ENCODE assay signal across 8 mouse cellular contexts in the genomic region with DNA sequence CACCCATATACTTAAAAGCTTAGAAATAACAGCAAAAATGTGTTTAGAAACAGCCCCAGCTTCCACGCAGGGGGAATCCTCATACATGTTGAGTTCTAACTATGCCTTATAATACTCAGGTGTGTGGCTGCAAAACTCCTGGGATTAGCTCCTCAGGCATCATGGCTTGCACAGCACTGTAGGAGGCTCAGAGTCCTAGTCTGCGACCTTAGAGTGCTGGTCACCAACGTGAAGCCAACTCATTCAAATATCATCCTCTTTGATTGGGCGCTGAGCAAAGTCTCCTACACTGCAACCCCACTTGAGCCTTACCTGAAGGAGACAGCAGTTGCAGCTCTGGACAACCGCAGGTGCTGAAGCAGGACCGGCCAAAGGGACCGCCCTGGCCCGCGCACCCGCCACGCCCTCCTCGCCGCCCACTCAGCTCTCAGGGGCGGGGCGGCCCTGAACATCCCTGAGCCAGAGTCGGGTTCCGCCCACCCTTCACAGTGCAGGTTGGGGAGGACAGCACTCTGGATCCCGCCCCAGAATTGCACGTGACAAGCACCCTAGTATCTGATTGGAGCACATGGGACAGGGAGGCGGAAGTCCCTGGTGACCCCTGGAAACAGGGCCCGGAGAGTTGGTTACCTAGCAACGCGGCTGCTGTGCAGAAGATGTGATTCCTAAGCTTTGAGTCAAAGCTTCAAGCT.
A peak's percentile ranks its signal among the peaks of the same experiment; 100 is the strongest.
DNase-seq lines count a peak whose midpoint lies in the region; TF ChIP-seq lines count a peak whose summit lies in the region.

No protein-coding gene starts in this region.

- in situ Hi-C loops in ES-E14 (cut with MboI; ENCODE audit: low sequenced_read_pairs in 2 of 2, unreplicated experiment in 2 of 2) = no loop called here

- no peaks in the 10 kb centered on the region for H3K36me3 ChIP-seq in ES-E14 (ENCODE audit: control insufficient read depth, insufficient read depth, low read length, poor library complexity, severe bottlenecking)
- H3K36me3 ChIP-seq in hindbrain, embryonic 10.5 days = no peaks in the 10 kb centered on the region
- no peaks in the 10 kb centered on the region for H3K36me3 ChIP-seq in thymus, adult 2 months (ENCODE audit: control insufficient read depth, insufficient read depth, low read length)

- H3K9me3 ChIP-seq in ES-E14 (ENCODE audit: control insufficient read depth, insufficient read depth, low read depth, low read length) = no peaks in the 10 kb centered on the region
- no peaks in the 10 kb centered on the region for H3K9me3 ChIP-seq in hindbrain, embryonic 10.5 days

- 2% methylated on average over 23 of the region's 23 CpGs for WGBS in hindbrain, embryonic 10.5 days
- 2% methylated on average over 23 of the region's 23 CpGs for WGBS in olfactory bulb, adult 2 months
- WGBS in thymus, adult 2 months = 5% methylated on average over 23 of the region's 23 CpGs

- no peaks in the 10 kb centered on the region for H3K4me1 ChIP-seq in ES-E14 (ENCODE audit: control insufficient read depth in 2 of 2, insufficient read depth in 2 of 2, low read length in 2 of 2, poor library complexity in 1 of 2)
- H3K4me1 ChIP-seq in hindbrain, embryonic 10.5 days (replicated peaks) = peaks cover 5% of the 10 kb centered on the region; the same call in 1 of the 2 replicates
- no peaks in the 10 kb centered on the region for H3K4me1 ChIP-seq in olfactory bulb, adult 2 months (ENCODE audit: control insufficient read depth, insufficient read depth, low read length)
- H3K4me1 ChIP-seq in thymus, adult 2 months (replicated peaks; ENCODE audit: control insufficient read depth, insufficient read depth, low read length) = no peaks in the 10 kb centered on the region

- TF ChIP-seq CTCF in olfactory bulb, adult 2 months (IDR thresholded peaks at IDR 0.05; ENCODE audit: insufficient read depth, low read depth, low read length) = no peak
- TF ChIP-seq CTCF in thymus, adult 2 months (IDR thresholded peaks at IDR 0.05; ENCODE audit: borderline replicate concordance, control insufficient read depth, extremely low read depth, insufficient read depth, low read length, poor library complexity) = no peak

- H3K27me3 ChIP-seq in hindbrain, embryonic 10.5 days (ENCODE audit: insufficient read depth, poor library complexity, severe bottlenecking) = no peaks in the 10 kb centered on the region
- no peaks in the 10 kb centered on the region for H3K27me3 ChIP-seq in thymus, adult 2 months (ENCODE audit: control insufficient read depth, insufficient read depth, low read length)

- 0 out of 2 replicates have a peak, but pooled peaks have one; percentile 23 for TF ChIP-seq POLR2A in olfactory bulb, adult 2 months (IDR thresholded peaks at IDR 0.05; ENCODE audit: insufficient read depth, low read depth, low read length)
- TF ChIP-seq POLR2A in thymus, adult 2 months (IDR thresholded peaks at IDR 0.05; ENCODE audit: control insufficient read depth, extremely low read depth, insufficient read depth, low read length, poor library complexity) = no peak

- no peak overlapping the region for H3K27ac ChIP-seq in ES-E14 (ENCODE audit: insufficient read depth, low read depth, low read length, poor library complexity, severe bottlenecking)
- peak overlapping the region; percentile 53 for H3K27ac ChIP-seq in hindbrain, embryonic 10.5 days
- peak overlapping the region; percentile 53 for H3K27ac ChIP-seq in olfactory bulb, adult 2 months (ENCODE audit: insufficient read depth, low read depth, low read length)
- H3K27ac ChIP-seq in thymus, adult 2 months (ENCODE audit: control insufficient read depth, insufficient read depth, low read length) = no peak overlapping the region

- DNase-seq in ES-E14 (ENCODE audit: low read depth, low spot score) = peak; percentile 91
- peak; percentile 95 to 96 for DNase-seq in cerebellum, postnatal 10 days
- DNase-seq in frontal cortex, postnatal 10 days (ENCODE audit: low spot score in 2 of 2) = peak; percentile 90 to 94
- peak; percentile 94 for DNase-seq in hindbrain, embryonic 10.5 days (ENCODE audit: low spot score)
- peak; percentile 95 to 97 for DNase-seq in layer of hippocampus, adult 8-10 months (ENCODE audit: low spot score in 2 of 2)
- DNase-seq in lung, adult 18-20 months = peak; percentile 85 to 88
- DNase-seq in thymus, adult 2 months = peak; percentile 9

- no peak overlapping the region for H3K9ac ChIP-seq in ES-E14 (ENCODE audit: insufficient read depth, low read depth, low read length, poor library complexity, severe bottlenecking)

- H3K4me3 ChIP-seq in ES-E14 (ENCODE audit: insufficient read depth in 1 of 2, low read depth in 1 of 2, low read length in 2 of 2, poor library complexity in 1 of 2, severe bottlenecking in 1 of 2) = peak overlapping the region in 1 of 2 experiments; percentile 27; a peak in 3 of 4 replicates
- H3K4me3 ChIP-seq in hindbrain, embryonic 10.5 days = peak overlapping the region; percentile 60
- H3K4me3 ChIP-seq in olfactory bulb, adult 2 months (ENCODE audit: insufficient read depth, low read depth, low read length) = peak overlapping the region; percentile 65
- H3K4me3 ChIP-seq in thymus, adult 2 months (ENCODE audit: control insufficient read depth, insufficient read depth, low read length) = no peak overlapping the region

TF ChIP-seq in ES-E14, 5 proteins besides CTCF, POLR2A, EP300 and RAD21:
- TF ChIP-seq ZNF384 (IDR thresholded peaks at IDR 0.05; ENCODE audit: low read depth, low read length) (no peak), ZC3H11A (IDR thresholded peaks at IDR 0.05; ENCODE audit: borderline replicate concordance, low read depth, low read length) (no peak), CHD2 (IDR thresholded peaks at IDR 0.05; ENCODE audit: low read depth, low read length) (no peak), MAFK (IDR thresholded peaks at IDR 0.05; ENCODE audit: insufficient read depth, low read depth, low read length) (no peak), HCFC1 (IDR thresholded peaks at IDR 0.05; ENCODE audit: borderline replicate concordance, insufficient read depth, low read length) (no peak)

Comparison
In these comparisons a context has a peak if more than half of its experiments do, and no peak if none do; other contexts are left out.
1. DNase-seq: peak in every context shown above with its lines; median percentile 96 in layer of hippocampus, adult 8-10 months; 96 in cerebellum, postnatal 10 days; 94 in hindbrain, embryonic 10.5 days; 92 in frontal cortex, postnatal 10 days; 91 in ES-E14; 86 in lung, adult 18-20 months; 9 in thymus, adult 2 months.
2. H3K27ac ChIP-seq: peak in hindbrain, embryonic 10.5 days (single experiment) and olfactory bulb, adult 2 months (single experiment); none in ES-E14 (single experiment) and thymus, adult 2 months (single experiment).